Mouse (Mus musculus) gastrocnemius, postnatal 25 days (tissue): Measurements from ENCODE around the gene Plekhg5. TPM values are rescaled to one million over a fixed set of nuclear protein-coding genes. Genes with fewer than 3 reads are reported as not detected.
"Not testable (repeated sequence)": the region's sequence is repeated elsewhere in the genome, so short reads cannot be mapped to it uniquely, and the experiment has no call there.

Source experiments
- DNase-seq: peaks from one replicate; pipeline ENCODE4 v3.0.0; 2022
- long read RNA-seq, 2 experiments: library from polyadenylated mRNA; stranded (forward); transcript quantifications; one replicate each; pipeline ENCODE4 v2.0.0; 2021
- total RNA-seq, 2 experiments: library from RNA; stranded (reverse); gene quantifications; 1 replicate in 1 of 2; 2 replicates in 1 of 2; pipeline ENCODE4 v1.2.3; 2021

The Plekhg5 gene
- 1 to 10 TPM; 5.0 to 6.5 TPM for total RNA-seq
- long read RNA-seq, experiment 1: 0 reads
- long read RNA-seq, experiment 2, full-length matches to known transcripts: 2 of 5 reads
- long read RNA-seq, experiment 2, partial matches to known transcripts: 1 of 5 reads
- long read RNA-seq, experiment 2, other reads (novel, unspliced or antisense): 2 of 5 reads

GRCm38 (mm10) chr4:152072121-152072601, at the start of gene Plekhg5:
Gene Plekhg5, plus strand, starts transcription at chr4:152072498.
- DNase-seq: peak; percentile 79

- no peak for DNase-seq
Observed at GRCm38 (mm10) chr4:152022506-152022905, 49.8 kb upstream of the Plekhg5 start.

DNA sequence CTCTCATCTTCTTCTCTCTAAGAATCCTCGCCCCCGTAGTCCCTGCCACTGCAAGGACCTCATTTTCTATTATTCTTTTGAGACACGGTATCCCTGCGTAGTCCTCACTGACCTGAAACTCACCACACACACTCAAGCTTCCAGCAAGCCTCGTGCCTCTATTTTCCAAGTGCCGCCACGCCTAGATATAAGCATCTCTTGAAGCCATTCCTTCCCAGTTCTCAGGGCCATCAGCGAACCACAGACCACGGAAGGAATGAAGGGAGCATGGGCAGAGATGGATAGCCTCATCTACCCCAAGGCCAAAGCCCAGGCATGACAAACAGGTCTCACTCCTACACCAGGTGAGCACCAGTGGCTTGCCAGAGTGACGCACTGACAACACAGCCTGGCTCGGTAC, 47.8 kb upstream of the Plekhg5 start:
- DNase-seq: no peak

DNA sequence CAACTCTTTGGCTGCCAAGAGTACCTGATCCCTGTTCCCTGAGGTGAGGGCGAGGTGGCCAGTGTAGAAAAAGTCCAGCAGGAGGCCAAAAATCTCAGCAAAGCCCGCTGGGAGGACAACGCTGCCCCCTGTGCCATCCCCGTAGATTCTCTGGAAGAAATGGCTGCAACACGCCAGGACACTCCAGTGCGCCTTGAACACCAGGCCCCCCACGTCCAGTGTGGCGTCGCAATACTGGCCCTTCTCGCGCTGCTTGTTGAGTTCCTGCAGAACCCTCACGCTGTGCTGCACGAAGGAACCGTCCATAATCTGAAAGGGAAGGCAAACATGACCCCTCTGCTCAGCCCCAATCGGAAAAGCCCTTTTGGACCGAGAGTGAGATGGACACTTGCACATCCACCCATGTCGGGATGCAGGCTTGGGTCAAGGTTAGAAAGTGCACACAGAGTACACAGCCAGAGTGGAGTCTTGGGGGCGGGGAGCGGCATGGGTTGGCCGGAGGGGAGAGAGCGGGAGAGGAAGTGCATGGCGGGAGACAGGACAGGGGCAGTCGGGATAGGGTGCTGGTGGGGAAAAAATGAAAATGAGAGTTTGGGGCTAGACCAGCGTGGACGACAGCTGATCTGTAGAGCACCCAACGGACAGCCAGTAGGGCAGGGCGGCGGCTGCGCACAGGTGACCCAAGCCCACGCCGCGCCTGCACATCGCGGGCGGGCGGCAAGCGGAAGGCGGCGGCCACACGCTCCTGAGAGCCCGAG, 45.4 kb upstream of the Plekhg5 start:
- DNase-seq: no peak

DNA sequence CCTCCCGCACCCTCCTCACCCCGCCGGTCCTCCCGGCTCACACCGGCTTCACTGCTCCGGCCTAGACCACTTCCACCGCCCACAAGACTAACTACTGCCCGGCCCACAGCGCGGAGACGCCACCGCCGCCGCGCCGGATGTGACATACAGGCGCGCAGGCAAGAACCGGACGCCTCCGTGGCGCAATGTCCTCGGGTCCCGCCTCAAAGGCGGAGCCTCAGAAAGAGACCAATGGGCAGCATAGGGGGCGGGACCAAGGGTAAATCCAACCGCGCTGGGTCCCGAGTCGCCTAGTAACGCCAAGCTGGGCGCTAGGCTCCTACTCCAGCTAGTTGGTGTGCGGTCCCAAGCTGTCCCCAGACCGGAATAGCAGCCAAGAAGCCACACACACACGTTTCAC, 44.8 kb upstream of the Plekhg5 start, which contains the start of gene Zbtb48:
TSS of gene Zbtb48 (minus strand) at position 148 of the 400 bp plus-strand sequence.
- peak; percentile 96 for DNase-seq

DNA sequence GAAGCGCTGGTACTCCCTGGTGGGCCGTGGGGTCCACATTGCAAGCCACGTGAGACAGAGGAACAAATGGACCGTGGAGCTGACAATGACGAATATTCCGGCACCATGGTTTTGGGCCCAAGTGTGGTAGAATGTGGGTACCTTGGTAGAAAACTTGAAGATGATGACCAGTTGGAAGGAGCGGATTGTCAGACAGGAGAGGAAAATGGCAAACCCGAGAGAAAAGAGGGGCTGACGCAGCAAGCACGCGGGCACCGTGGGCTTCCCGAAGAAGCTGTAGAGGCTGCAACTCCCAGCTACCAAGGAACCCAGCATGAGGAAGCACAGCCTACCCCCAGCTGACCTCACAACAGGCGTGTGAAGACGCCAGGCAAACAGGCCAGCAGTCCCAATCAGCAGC, 43.8 kb upstream of the Plekhg5 start:
- no peak for DNase-seq

DNA sequence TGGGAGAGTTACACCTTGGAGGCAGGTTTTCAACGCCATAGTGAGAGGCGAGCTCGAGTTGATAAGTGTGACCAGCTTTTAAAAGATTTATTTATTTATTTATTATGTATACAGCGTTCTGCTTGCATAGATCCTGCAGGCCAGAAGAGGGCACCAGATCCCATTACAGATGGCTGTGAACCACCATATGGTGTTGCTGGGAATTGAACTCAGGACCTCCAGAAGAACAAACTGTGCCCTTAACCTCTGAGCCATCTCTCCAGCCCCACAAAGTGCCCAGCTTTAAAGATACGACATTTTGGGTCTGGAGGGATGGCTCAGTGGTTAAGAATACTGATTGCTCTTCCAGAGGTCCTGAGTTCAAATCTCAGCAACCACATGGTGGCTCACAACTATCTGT, 43.2 kb upstream of the Plekhg5 start:
- no peak for DNase-seq

- no peak for DNase-seq
Observed at GRCm38 (mm10) chr4:152029997-152030396, 42.3 kb upstream of the Plekhg5 start.

DNA sequence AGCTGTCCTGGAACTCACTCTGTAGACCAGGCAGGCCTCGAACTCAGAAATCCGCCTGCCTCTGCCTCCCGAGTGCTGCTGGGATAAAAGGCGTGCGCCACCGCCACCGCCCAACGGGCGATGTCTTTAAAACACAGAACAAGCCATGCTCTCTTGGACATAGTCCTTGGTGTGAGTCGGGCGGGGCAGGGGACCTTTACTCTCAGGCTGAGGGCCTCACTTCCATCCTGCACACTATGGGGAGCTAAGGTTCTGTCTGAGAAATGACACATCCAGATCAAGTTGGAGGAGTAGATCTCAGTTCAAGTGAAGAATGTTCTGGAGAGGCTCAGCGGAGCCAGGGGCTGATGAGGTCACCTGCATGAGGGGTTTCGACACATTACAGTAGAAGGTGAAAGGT, 39.4 kb upstream of the Plekhg5 start:
- DNase-seq: no peak

- DNase-seq: not testable (repeated sequence)
Observed at GRCm38 (mm10) chr4:152036464-152036863, 35.8 kb upstream of the Plekhg5 start.

GRCm38 (mm10) chr4:152038225-152038984, 33.9 kb upstream of the Plekhg5 start, which contains the start of gene Tas1r1:
Gene Tas1r1, minus strand, starts transcription at chr4:152038568.
- DNase-seq: peak; percentile 46

DNA sequence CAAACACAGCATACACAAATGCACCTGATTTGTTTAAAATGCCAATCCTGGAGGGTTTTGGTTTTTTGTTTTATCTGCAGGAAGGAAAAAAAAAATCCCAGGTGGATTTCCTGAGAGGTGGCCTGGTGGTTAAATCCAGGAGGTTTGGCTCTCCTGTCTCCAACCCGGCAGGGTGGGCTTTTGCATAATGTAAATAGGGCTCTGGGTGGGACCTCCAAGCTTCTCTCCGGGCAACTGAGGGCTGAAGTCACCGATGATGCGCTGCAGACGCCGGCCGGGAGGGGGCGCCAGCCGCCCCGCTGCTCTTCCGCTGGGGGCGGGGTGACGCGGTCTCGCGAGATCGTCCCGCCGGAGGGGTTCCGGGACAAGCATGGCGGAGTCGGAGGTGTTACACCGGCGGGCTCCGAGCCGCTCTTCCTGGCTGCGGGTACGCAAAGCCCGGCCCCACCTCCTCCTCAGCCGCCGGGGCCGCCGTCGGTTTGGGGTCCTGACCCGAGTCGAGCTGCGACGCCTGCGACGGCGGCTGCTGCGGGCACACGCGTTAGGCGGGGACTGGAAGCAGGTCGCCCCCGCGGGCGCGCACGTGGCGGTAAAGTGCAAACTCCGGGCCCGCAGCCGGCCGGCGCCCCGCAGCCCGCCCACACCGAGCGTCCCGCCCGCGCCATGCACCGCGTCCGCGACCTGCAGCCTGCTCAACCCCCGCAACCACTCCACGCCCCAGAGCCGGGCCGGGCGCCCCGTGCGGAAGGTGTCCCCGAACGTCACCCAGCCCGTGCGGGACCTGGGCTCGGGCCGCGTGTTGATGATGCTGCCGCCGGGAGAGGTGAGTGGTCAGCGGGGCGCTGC, 33.1 kb upstream of the Plekhg5 start, which contains the start of gene Nol9:
TSS of gene Nol9 (plus strand) at position 337 of the 846 bp plus-strand sequence.
- peak; percentile 90 for DNase-seq

GRCm38 (mm10) chr4:152039831-152040310, 32.4 kb upstream of the Plekhg5 start:
- no peak for DNase-seq

DNA sequence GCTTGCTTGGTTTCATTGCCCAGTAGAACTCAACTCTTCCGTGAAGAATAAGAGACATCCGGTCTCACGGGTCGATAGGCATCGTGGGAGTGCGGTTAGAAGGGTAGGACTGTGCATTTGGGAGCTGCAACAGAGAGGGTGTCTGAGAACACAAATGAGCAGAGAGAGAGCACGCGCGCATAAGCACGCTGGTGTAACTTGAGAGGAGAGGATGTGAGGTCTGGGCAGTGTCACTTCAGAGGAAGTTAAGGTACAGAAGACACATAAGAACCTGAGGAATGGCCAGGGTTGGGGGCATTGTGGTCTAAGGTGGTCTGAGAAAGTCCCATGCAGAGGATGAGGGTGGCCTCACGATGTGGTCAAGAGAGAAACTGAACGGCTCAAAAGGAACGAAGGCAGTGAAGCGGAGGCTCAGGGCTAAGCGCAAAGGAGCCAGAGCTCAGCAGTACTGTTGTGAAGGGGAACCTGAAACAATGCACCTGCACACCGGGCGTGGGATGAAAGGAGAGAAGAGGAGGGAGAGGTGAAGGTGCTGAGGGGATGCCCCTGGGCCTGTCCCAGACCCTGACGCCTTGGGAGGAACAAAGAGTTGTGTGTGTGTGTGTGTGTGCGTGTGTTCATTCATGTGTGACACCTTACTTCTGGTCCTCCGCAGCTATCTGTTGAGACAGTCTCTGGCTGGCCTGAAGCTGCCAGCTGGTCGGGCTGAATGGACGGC, 30.2 kb upstream of the Plekhg5 start:
- no peak for DNase-seq

GRCm38 (mm10) chr4:152043171-152043570, 29.1 kb upstream of the Plekhg5 start:
- DNase-seq: no peak

- DNase-seq: no peak
Observed at GRCm38 (mm10) chr4:152044609-152045008, 27.7 kb upstream of the Plekhg5 start.

DNA sequence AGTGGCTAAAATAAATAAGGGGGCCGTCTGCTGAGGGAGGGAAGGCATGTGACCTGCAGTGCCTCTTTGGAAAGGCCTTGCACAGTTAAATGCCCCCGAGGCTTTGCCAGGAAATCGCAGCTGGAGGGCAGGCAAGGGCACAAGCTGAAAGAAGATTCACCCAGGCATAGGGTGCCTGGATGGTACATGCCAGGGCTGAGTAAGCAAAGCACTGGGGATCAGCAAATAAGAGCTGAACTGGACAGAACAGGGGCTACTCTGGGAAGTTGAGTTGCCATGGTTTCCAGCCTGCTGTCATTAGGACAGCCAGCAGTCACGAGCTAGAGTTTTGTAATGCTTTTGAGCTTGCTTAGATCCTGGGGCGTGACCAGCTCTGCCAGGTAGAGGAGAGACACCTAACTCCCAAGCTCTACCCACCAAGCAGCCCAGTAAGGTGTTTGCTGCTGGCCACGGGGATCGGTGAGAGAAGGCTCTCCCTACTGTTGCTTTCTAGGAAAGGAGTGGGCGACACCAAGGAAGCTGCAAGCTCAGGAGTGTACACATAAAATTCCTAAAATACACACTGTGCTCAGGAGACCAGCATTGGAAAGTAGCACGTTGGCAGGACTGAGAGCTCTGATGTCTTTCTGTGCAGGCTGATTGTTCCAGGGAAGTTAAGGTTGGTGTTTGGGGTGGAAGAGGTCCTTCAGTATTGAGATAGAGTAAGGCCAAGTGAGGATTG, 9.7 kb upstream of the Plekhg5 start:
- DNase-seq: peak; percentile 73

DNA sequence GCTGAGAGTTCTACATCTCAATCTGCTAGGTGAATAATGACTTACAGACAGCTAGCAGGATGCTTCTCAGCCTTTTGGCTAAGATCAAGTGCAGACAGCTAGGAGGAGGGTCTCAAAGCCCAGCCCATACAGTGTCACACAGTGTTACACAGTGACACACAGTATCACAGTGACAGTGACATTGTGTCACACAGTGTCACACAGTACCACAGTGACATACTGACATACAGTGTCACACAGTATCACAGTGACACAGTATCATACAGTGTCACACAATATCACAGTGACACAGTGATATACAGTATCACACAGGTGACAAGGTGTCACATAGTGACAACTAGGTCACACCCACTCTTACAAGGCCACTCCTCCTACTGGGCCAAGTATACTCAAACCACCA, 5.0 kb upstream of the Plekhg5 start:
- no peak for DNase-seq

GRCm38 (mm10) chr4:152068166-152068724, 4.1 kb upstream of the Plekhg5 start:
- peak; percentile 71 for DNase-seq

DNA sequence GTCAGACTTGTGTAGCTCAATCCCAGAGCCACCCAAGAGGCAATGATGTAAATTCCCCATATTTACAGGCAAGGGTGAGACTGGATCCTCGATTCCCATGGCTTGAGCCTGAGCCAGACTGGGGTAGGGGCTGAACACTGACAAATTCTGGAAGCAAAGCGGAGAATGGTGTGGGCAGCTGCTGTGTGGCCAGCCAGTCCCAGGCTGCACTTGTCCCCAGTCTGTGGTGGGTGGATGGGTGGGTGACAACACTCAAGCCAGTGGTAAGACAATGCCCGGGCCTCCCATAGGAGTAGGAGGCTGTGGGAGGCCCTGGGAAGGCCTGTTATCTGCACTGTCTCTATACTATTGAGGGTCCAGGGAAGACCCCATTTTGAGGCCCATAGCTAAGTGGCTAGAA, 3.1 kb upstream of the Plekhg5 start:
- no peak for DNase-seq
